Mouse (Mus musculus) gastrocnemius, postnatal 25 days (tissue): ENCODE results near the gene Olfr68. TPM values are rescaled to one million over a fixed set of nuclear protein-coding genes. Genes with fewer than 3 reads are reported as not detected.
"Not testable (repeated sequence)": the region's sequence is repeated elsewhere in the genome, so short reads cannot be mapped to it uniquely, and the experiment has no call there.

ENCODE experiments used
- DNase-seq: peaks from one replicate; pipeline ENCODE4 v3.0.0; 2022
- total RNA-seq, 2 experiments: library from RNA; stranded (reverse); gene quantifications; 1 replicate in 1 of 2; 2 replicates in 1 of 2; pipeline ENCODE4 v1.2.3; 2021

Gene Olfr68
- total RNA-seq, 2 experiments from 2014 or later: not detected

- not testable (repeated sequence) for DNase-seq
Measured at GRCm38 (mm10) chr7:103767687-103768086, 11.8 kb downstream of the Olfr68 start.

DNA sequence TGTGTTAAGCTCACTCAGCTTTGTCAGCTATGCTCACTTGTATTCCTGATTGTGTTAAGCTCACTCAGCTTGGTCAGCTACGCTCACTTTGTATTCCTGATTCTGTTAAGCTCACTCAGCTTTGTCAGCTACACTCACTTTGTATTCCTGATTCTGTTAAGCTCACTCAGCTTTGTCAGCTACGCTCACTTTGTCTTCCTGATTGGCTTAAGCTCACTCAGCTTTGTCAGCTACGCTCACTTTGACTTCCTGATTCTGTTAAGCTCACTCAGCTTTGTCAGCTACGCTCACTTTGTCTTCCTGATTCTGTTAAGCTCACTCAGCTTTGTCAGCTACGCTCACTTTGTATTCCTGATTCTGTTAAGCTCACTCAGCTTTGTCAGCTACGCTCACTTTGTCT is 17.3 kb downstream of the Olfr68 start:
- DNase-seq: not testable (repeated sequence)

DNA sequence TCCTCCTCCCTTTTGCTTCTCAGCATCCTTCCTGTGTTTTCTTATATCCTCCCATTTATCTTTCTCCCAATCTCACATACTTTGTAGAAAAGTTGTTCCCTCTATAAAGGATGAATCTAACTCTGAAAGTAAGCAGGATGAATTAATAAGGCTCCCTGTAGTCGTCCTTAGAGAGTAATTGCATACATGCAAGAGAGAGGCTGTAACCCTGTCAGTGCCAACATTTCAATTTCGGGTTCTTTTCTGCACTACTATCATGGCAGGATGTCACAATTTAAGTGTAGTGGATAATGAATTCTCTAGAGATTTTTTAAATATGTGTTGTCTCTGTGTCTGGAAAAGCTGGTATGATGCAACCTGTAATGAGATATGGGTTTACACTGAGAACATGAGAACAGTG is 22.3 kb downstream of the Olfr68 start, which contains the start of gene Olfr630:
Gene Olfr630 (minus strand): TSS at position 101 of the 400 bp plus-strand sequence.
- DNase-seq: no peak

DNA sequence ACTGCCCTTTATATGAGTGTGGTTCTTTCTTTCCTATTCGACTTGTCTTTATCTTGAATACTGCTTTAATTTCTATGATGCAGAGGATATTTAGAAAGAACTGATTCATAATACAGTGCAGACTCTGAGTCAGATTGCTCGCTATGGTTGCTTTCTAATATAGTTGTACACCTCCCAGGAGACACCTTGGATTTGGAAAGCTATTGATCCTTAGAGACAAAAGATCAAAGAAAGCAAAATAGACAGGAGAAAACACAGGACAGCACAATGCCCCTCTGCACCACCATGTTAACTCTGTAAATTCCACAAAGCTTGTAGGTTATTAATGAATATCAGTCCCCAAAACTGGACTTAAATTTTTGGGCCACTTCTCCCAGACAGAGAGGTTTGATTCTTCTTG is 34.7 kb downstream of the Olfr68 start, which contains the start of gene Olfr629:
Gene Olfr629 (minus strand): TSS at position 101 of the 400 bp plus-strand sequence.
- DNase-seq: no peak

DNA sequence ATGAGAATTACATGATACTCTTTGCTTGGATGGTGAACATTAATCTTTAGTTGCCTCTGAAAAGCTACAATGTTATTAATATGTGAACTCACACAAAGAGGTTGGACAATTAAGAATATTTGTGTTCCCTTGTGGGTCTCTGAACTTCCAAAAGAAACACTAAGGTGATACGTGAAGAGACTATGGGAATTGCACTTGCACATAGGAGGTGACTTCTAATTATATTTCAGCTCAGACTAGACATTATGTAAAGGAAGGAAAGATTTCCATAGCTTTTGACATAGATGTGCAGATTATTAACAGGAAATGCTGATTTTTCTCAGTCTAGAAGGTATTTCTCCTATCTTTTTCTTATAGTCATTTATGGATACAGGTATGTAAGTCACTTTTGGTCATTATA is 49.4 kb downstream of the Olfr68 start, which contains the start of gene Olfr628:
Gene Olfr628 (plus strand): TSS at position 301 of the 400 bp plus-strand sequence.
- no peak for DNase-seq

Other genes with a start within 250 kb of the Olfr68 start
- gene Olfr612, start 237.0 kb downstream of the Olfr68 start, total RNA-seq: not detected
- gene Olfr613, start 231.6 kb downstream of the Olfr68 start, total RNA-seq: not detected
- gene Olfr615, start 223.6 kb downstream of the Olfr68 start, total RNA-seq: not detected
- not detected for gene Olfr616, start 210.6 kb downstream of the Olfr68 start, total RNA-seq
- gene Olfr617, start 206.6 kb downstream of the Olfr68 start, total RNA-seq: not detected
- gene Olfr618, start 189.6 kb downstream of the Olfr68 start, total RNA-seq: not detected
- gene Olfr619, start 179.1 kb downstream of the Olfr68 start, total RNA-seq: not detected
- gene Olfr620, start 167.2 kb downstream of the Olfr68 start, total RNA-seq: not detected
- not detected for gene Olfr622, start 137.0 kb downstream of the Olfr68 start, total RNA-seq
- gene Olfr623, start 116.0 kb downstream of the Olfr68 start, total RNA-seq: not detected
- gene Olfr624, start 108.5 kb downstream of the Olfr68 start, total RNA-seq: not detected
- gene Olfr625-ps1, start 97.0 kb downstream of the Olfr68 start, total RNA-seq: not detected
- not detected for gene Olfr243, start 65.0 kb downstream of the Olfr68 start, total RNA-seq
- not detected for gene Olfr628, start 49.3 kb downstream of the Olfr68 start, total RNA-seq
- not detected for gene Olfr629, start 34.8 kb downstream of the Olfr68 start, total RNA-seq
- gene Olfr630, start 22.4 kb downstream of the Olfr68 start, total RNA-seq: not detected
- gene Olfr69, start 8.1 kb downstream of the Olfr68 start, total RNA-seq: not detected
- not detected for gene Olfr67, start 12.1 kb upstream of the Olfr68 start, total RNA-seq
- 100 to 1,000 TPM in 1 of 2 experiments, 10 to 100 TPM in 1; 60.5 to 281 TPM for gene Hbb-bt, start 34.3 kb upstream of the Olfr68 start, total RNA-seq
- 1,000 to 10,000 TPM in 1 of 2 experiments, 100 to 1,000 TPM in 1; 504 to 2,205 TPM for gene Hbb-bs, start 48.4 kb upstream of the Olfr68 start, total RNA-seq
- gene Hbb-bh2, start 60.8 kb upstream of the Olfr68 start, total RNA-seq: not detected
- not detected for gene Hbb-bh1, start 63.5 kb upstream of the Olfr68 start, total RNA-seq
- gene Hbb-y, start 73.5 kb upstream of the Olfr68 start, total RNA-seq: not detected
- gene Olfr66, start 106.6 kb upstream of the Olfr68 start, total RNA-seq: not detected
- not detected for gene Olfr64, start 114.8 kb upstream of the Olfr68 start, total RNA-seq
- not detected for gene Olfr65, start 123.8 kb upstream of the Olfr68 start, total RNA-seq
- not detected for gene Olfr631, start 149.1 kb upstream of the Olfr68 start, total RNA-seq
- gene Olfr632, start 154.6 kb upstream of the Olfr68 start, total RNA-seq: not detected
- not detected for gene Olfr633, start 164.7 kb upstream of the Olfr68 start, total RNA-seq
- gene Olfr635, start 191.5 kb upstream of the Olfr68 start, total RNA-seq: not detected
- gene Olfr638, start 219.0 kb upstream of the Olfr68 start, total RNA-seq: not detected
- not detected for gene Olfr639, start 237.6 kb upstream of the Olfr68 start, total RNA-seq
- not detected for gene Olfr640, start 245.9 kb upstream of the Olfr68 start, total RNA-seq